Mouse (Mus musculus) cortical plate, adult 2 months (tissue): ENCODE data around the gene Klhdc8b.

Experiments used
- CTCF ChIP-seq: fragments of 200-500 bp; IDR thresholded peaks from 2 replicates; pipeline ENCODE4 v1.5.1; 2011; ENCODE audit warnings: mild to moderate bottlenecking, control low read depth, low read length; ENCODE audit not compliant: insufficient read depth; ENCODE audit errors: extremely low read depth
- POLR2A ChIP-seq: fragments of 200-500 bp; IDR thresholded peaks from 2 replicates; pipeline ENCODE4 v1.6.1; 2011; ENCODE audit warnings: mild to moderate bottlenecking, low read length, control low read depth; ENCODE audit not compliant: insufficient read depth; ENCODE audit errors: extremely low read depth

GRCm38 (mm10) chr9:108486973-108487530 is 25.7 kb upstream of the Klhdc8b start:
- TF ChIP-seq CTCF (no peak), POLR2A (no peak)
